ENCODE assay signal across 12 mouse cellular contexts in the genomic region with DNA sequence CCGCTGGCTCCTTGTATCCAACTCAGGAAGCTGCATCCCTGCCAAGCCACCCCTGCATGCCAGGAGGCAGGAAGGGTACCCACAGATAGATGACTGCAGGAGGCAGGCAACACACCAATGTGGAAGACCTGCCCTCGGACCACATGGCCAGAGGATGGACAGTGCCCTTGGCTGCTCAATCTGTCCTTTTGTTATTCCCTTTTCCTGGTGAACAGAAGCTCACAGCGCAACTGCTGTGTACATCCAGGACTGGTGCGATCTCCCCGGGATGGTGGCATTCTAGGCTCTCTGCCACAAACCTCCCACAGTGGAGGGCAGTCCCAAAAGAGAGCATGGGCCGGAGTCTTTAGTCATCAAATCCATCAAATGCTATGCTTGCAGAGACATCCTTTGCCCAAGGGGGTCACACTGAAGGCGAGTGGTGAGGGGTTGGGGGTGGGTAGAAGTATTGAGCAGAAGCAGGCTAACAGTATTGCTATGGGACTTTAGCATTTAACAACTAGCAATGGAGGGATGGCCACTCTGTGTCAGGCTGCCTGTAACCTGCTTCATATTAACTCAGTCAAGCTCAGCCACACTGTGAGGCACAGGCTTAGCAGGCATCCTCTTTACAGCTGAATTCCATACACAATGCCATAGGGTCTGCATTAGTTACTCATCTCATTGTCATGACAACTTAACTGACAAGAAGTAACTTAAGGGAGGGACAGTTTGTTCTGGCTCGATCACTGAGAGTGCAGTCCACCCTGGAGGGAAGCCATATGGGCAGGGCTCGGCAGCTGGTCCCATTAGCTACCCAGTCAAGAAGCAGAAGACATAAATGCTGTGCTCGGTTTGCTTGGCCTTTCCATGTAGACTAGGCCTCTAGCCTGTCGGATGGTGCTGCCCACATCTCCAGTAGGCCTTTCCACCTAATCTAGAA.
DNase-seq lines count a peak whose midpoint lies in the region; ATAC-seq and TF ChIP-seq lines count a peak whose summit lies in the region.
"Had no signal": no experiment of that assay in that cellular context is flagged by ENCODE, and none has a peak within 500 bp of the region (broad histone marks: within the 10 kb centered on the region; RNA-seq: fewer than 3 reads in every experiment).

No protein-coding gene starts in this region.

- H3K9me3 ChIP-seq in forebrain, postnatal 0 days (ENCODE audit: low read length), result no peaks in the 10 kb centered on the region
- H3K9me3 ChIP-seq in forebrain, embryonic 13.5 days (replicated peaks), result no peaks in the 10 kb centered on the region
- H3K9me3 ChIP-seq in liver, embryonic 12.5 days (replicated peaks), result no peaks in the 10 kb centered on the region
- H3K9me3 ChIP-seq in embryonic facial prominence, embryonic 14.5 days (ENCODE audit: control insufficient read depth, low read length), result no peaks in the 10 kb centered on the region
- H3K9me3 ChIP-seq: midbrain, embryonic 12.5 days had no signal

- peaks cover 4% of the 10 kb centered on the region; the same call in 1 of the 2 replicates for H3K4me1 ChIP-seq in forebrain, postnatal 0 days (ENCODE audit: insufficient read depth)
- peaks cover 6% of the 10 kb centered on the region; the same call in 1 of the 2 replicates for H3K4me1 ChIP-seq in forebrain, embryonic 13.5 days
- peaks cover 12% of the 10 kb centered on the region for H3K4me1 ChIP-seq in liver, adult 2 months (ENCODE audit: control insufficient read depth, insufficient read depth, low read length)
- H3K4me1 ChIP-seq in liver, embryonic 12.5 days, result peaks cover 20% of the 10 kb centered on the region
- H3K4me1 ChIP-seq in embryonic facial prominence, embryonic 14.5 days (ENCODE audit: control insufficient read depth, insufficient read depth, low read length), result peaks cover 12% of the 10 kb centered on the region

- WGBS in forebrain, postnatal 0 days, result 82% methylated on average over 11 of the region's 11 CpGs
- 86% methylated on average over 11 of the region's 11 CpGs for WGBS in forebrain, embryonic 13.5 days
- 82% methylated on average over 11 of the region's 11 CpGs for WGBS in liver, adult 2 months
- WGBS in liver, embryonic 12.5 days (ENCODE audit: insufficient replicate concordance), result 76% methylated on average over 11 of the region's 11 CpGs
- WGBS in embryonic facial prominence, embryonic 14.5 days, result 77% methylated on average over 11 of the region's 11 CpGs

- H3K4me2 ChIP-seq in forebrain, postnatal 0 days (ENCODE audit: low read depth), result no peak overlapping the region
- H3K4me2 ChIP-seq in forebrain, embryonic 13.5 days, result no peak overlapping the region
- H3K4me2 ChIP-seq in liver, embryonic 12.5 days, result no peak overlapping the region
- no peak overlapping the region for H3K4me2 ChIP-seq in embryonic facial prominence, embryonic 14.5 days (ENCODE audit: low read depth, low read length)
- H3K4me2 ChIP-seq: liver, embryonic 11.5 days; midbrain, embryonic 12.5 days had no signal

- H3K27ac ChIP-seq in forebrain, postnatal 0 days (ENCODE audit: low read depth, low read length), result no peak overlapping the region
- no peak overlapping the region for H3K27ac ChIP-seq in forebrain, embryonic 13.5 days
- no peak overlapping the region for H3K27ac ChIP-seq in liver, adult 2 months (replicated peaks; ENCODE audit: insufficient read depth, low read depth, low read length)
- no peak overlapping the region for H3K27ac ChIP-seq in liver, embryonic 12.5 days
- H3K27ac ChIP-seq in embryonic facial prominence, embryonic 14.5 days (replicated peaks; ENCODE audit: low read depth, low read length), result no peak overlapping the region; the same call in 1 of the 2 replicates
- H3K27ac ChIP-seq: midbrain, embryonic 12.5 days had no signal

- no peak overlapping the region for H3K9ac ChIP-seq in forebrain, postnatal 0 days
- H3K9ac ChIP-seq in forebrain, embryonic 13.5 days, result no peak overlapping the region
- no peak overlapping the region for H3K9ac ChIP-seq in liver, adult 2 months (ENCODE audit: low read depth, low read length)
- H3K9ac ChIP-seq in liver, embryonic 12.5 days, result no peak overlapping the region
- no peak overlapping the region for H3K9ac ChIP-seq in embryonic facial prominence, embryonic 14.5 days (ENCODE audit: low read depth, low read length)
- H3K9ac ChIP-seq: midbrain, embryonic 12.5 days had no signal

- 0 out of 2 replicates have a peak, but pooled peaks have one; percentile 20 for ATAC-seq in forebrain, postnatal 0 days
- ATAC-seq in forebrain, embryonic 13.5 days, result no peak
- no peak for ATAC-seq in liver, embryonic 12.5 days
- ATAC-seq in embryonic facial prominence, embryonic 14.5 days (ENCODE audit: low read depth), result no peak

- DNase-seq in forebrain, postnatal 0 days, result no peak
- DNase-seq in liver, adult 2 months (ENCODE audit: extremely low read depth, low read depth, low spot score), result peak; percentile 20
- peak; percentile 62 for DNase-seq in brain, adult 2 months (ENCODE audit: low read depth, low spot score)
- peak; percentile 41 for DNase-seq in embryonic facial prominence, embryonic 14.5 days (ENCODE audit: low spot score)
- DNase-seq in heart, postnatal 4 days, result no peak
- DNase-seq in yolk sac, embryonic 10.5 days (ENCODE audit: low spot score), result no peak
- DNase-seq: adrenal gland, adult 2 months; kidney, adult 9 months had no signal

- no peak for TF ChIP-seq CTCF in forebrain, postnatal 0 days (IDR thresholded peaks at IDR 0.05; ENCODE audit: low read depth)
- TF ChIP-seq CTCF in liver, adult 2 months (IDR thresholded peaks at IDR 0.05; ENCODE audit: low read depth, low read length), result no peak

- TF ChIP-seq POLR2A in liver, adult 2 months (IDR thresholded peaks at IDR 0.05; ENCODE audit: extremely low read depth, insufficient read depth, low read length), result no peak

- H3K27me3 ChIP-seq in forebrain, postnatal 0 days (ENCODE audit: insufficient read depth, low read length), result no peaks in the 10 kb centered on the region
- H3K27me3 ChIP-seq in forebrain, embryonic 13.5 days, result no peaks in the 10 kb centered on the region
- no peaks in the 10 kb centered on the region for H3K27me3 ChIP-seq in liver, adult 2 months (ENCODE audit: control insufficient read depth, insufficient read depth, low read length)
- H3K27me3 ChIP-seq in liver, embryonic 12.5 days (replicated peaks), result no peaks in the 10 kb centered on the region
- H3K27me3 ChIP-seq in embryonic facial prominence, embryonic 14.5 days (replicated peaks; ENCODE audit: control insufficient read depth, insufficient read depth, low read length), result no peaks in the 10 kb centered on the region

- H3K79me2 ChIP-seq in liver, adult 2 months (ENCODE audit: control insufficient read depth, insufficient read depth, low read length), result peaks cover 19% of the 10 kb centered on the region; the same call in 1 of the 2 replicates

- no peaks in the 10 kb centered on the region for H3K36me3 ChIP-seq in forebrain, postnatal 0 days (ENCODE audit: insufficient read depth)
- H3K36me3 ChIP-seq in forebrain, embryonic 13.5 days (ENCODE audit: poor library complexity, severe bottlenecking), result no peaks in the 10 kb centered on the region
- H3K36me3 ChIP-seq in liver, adult 2 months (ENCODE audit: control insufficient read depth, insufficient read depth, low read length), result no peaks in the 10 kb centered on the region
- no peaks in the 10 kb centered on the region for H3K36me3 ChIP-seq in liver, embryonic 12.5 days
- no peaks in the 10 kb centered on the region for H3K36me3 ChIP-seq in embryonic facial prominence, embryonic 14.5 days (ENCODE audit: control insufficient read depth, insufficient read depth, low read length)
- H3K36me3 ChIP-seq: midbrain, embryonic 12.5 days had no signal

- H3K4me3 ChIP-seq in forebrain, postnatal 0 days (ENCODE audit: low read depth, low read length), result no peak overlapping the region
- no peak overlapping the region for H3K4me3 ChIP-seq in forebrain, embryonic 13.5 days
- no peak overlapping the region for H3K4me3 ChIP-seq in liver, adult 2 months (ENCODE audit: insufficient read depth, low read depth, low read length)
- no peak overlapping the region for H3K4me3 ChIP-seq in liver, embryonic 12.5 days
- H3K4me3 ChIP-seq in embryonic facial prominence, embryonic 14.5 days (ENCODE audit: low read depth, low read length), result no peak overlapping the region
- H3K4me3 ChIP-seq: midbrain, embryonic 12.5 days had no signal

Comparison
In these comparisons a context has a peak if more than half of its experiments do, and no peak if none do; other contexts are left out.
1. DNase-seq: peak in liver, adult 2 months (single experiment), brain, adult 2 months (single experiment) and embryonic facial prominence, embryonic 14.5 days (single experiment); none in forebrain, postnatal 0 days (single experiment), heart, postnatal 4 days (single experiment) and yolk sac, embryonic 10.5 days (single experiment).